Mouse (Mus musculus) frontal cortex, adult (tissue): ENCODE measurements around the gene Dusp3.
A peak's percentile ranks its signal among the peaks of the same experiment; 100 is the strongest.

Source experiments
- ATAC-seq: cut with Nextera tagmentation; 2 replicates; pipeline ENCODE4 v1.9.2; 2017; ENCODE audit warnings: mild to moderate bottlenecking, moderate library complexity, mixed read lengths; ENCODE audit not compliant: low TSS enrichment

Gene Dusp3

GRCm38 (mm10) chr11:101986913-101987312 is at the start of gene Dusp3:
Gene Dusp3, minus strand, starts transcription at chr11:101987013.
- ATAC-seq: no peak

GRCm38 (mm10) chr11:102036336-102036735 is 49.5 kb upstream of the Dusp3 start:
- no peak for ATAC-seq

- ATAC-seq: no peak
These were observed 48.7 kb upstream of the Dusp3 start for GRCm38 (mm10) chr11:102035456-102035960.

GRCm38 (mm10) chr11:102034887-102035286 is 48.1 kb upstream of the Dusp3 start:
- no peak for ATAC-seq

GRCm38 (mm10) chr11:102033055-102033591 is 46.3 kb upstream of the Dusp3 start:
- no peak for ATAC-seq

- ATAC-seq: peak; percentile 51; the same call in 1 of the 2 replicates
These were observed 44.3 kb upstream of the Dusp3 start for GRCm38 (mm10) chr11:102031149-102031548.

- no peak for ATAC-seq
These were observed 43.2 kb upstream of the Dusp3 start for GRCm38 (mm10) chr11:102029966-102030365.

- ATAC-seq: no peak
These were observed 42.5 kb upstream of the Dusp3 start for GRCm38 (mm10) chr11:102029304-102029703.

- ATAC-seq: no peak
These were observed 41.4 kb upstream of the Dusp3 start, which contains the start of gene Mpp3 for GRCm38 (mm10) chr11:102028087-102028816. Gene Mpp3, minus strand, starts transcription at chr11:102028461.

- ATAC-seq: no peak
These were observed 40.7 kb upstream of the Dusp3 start for GRCm38 (mm10) chr11:102027361-102028017.

GRCm38 (mm10) chr11:102026694-102027360 is 40.0 kb upstream of the Dusp3 start:
- peak; percentile 32; the same call in 1 of the 2 replicates for ATAC-seq

GRCm38 (mm10) chr11:102025991-102026660 is 39.3 kb upstream of the Dusp3 start:
- no peak for ATAC-seq

- ATAC-seq: no peak
These were observed 38.5 kb upstream of the Dusp3 start for GRCm38 (mm10) chr11:102025354-102025753.

- ATAC-seq: no peak
These were observed 38.1 kb upstream of the Dusp3 start for GRCm38 (mm10) chr11:102024875-102025274.

- no peak for ATAC-seq
These were observed 37.4 kb upstream of the Dusp3 start for GRCm38 (mm10) chr11:102024084-102024758.

- peak; percentile 72 for ATAC-seq
These were observed 36.6 kb upstream of the Dusp3 start for GRCm38 (mm10) chr11:102023406-102023805.

- ATAC-seq: no peak
These were observed 34.4 kb upstream of the Dusp3 start for GRCm38 (mm10) chr11:102021196-102021595.

GRCm38 (mm10) chr11:102019736-102020135 is 32.9 kb upstream of the Dusp3 start:
- no peak for ATAC-seq

GRCm38 (mm10) chr11:102016136-102016535 is 29.3 kb upstream of the Dusp3 start:
- no peak; the same call in 1 of the 2 replicates for ATAC-seq

- no peak for ATAC-seq
These were observed 28.7 kb upstream of the Dusp3 start for GRCm38 (mm10) chr11:102015472-102015871.

GRCm38 (mm10) chr11:102013201-102013600 is 26.4 kb upstream of the Dusp3 start:
- ATAC-seq: no peak
